In genomic region chr1:149831100-149831499, GRCm38 (mm10) we compare ENCODE assay signal across 26 mouse cellular contexts.
A peak's percentile ranks its signal among the peaks of the same experiment; 100 is the strongest.
DNase-seq lines count a peak whose midpoint lies in the region; ATAC-seq and TF ChIP-seq lines count a peak whose summit lies in the region.
"Had no signal": no experiment of that assay in that cellular context is flagged by ENCODE, and none has a peak within 500 bp of the region (broad histone marks: within the 10 kb centered on the region; RNA-seq: fewer than 3 reads in every experiment).

No protein-coding gene starts in this region.

- no peaks in the 10 kb centered on the region for H3K9me3 ChIP-seq in liver, postnatal 0 days (ENCODE audit: low read length)
- H3K9me3 ChIP-seq: forebrain, embryonic 12.5 days; forebrain, embryonic 15.5 days; hindbrain, embryonic 13.5 days had no signal

- H3K79me2 ChIP-seq in liver, adult 2 months (ENCODE audit: control insufficient read depth, insufficient read depth, low read length), result no peaks in the 10 kb centered on the region

- no peaks in the 10 kb centered on the region for H3K36me3 ChIP-seq in liver, adult 2 months (ENCODE audit: control insufficient read depth, insufficient read depth, low read length)
- H3K36me3 ChIP-seq in liver, postnatal 0 days (replicated peaks; ENCODE audit: insufficient read depth, low read length), result no peaks in the 10 kb centered on the region
- H3K36me3 ChIP-seq: embryonic facial prominence, embryonic 10.5 days; embryonic facial prominence, embryonic 13.5 days; forebrain, embryonic 12.5 days; forebrain, embryonic 15.5 days; hindbrain, embryonic 13.5 days had no signal

- WGBS in liver, adult 2 months, result 91% methylated on average over 1 of the region's 1 CpGs
- WGBS in liver, postnatal 0 days (ENCODE audit: insufficient replicate concordance), result 88% methylated on average over 1 of the region's 1 CpGs

- TF ChIP-seq POLR2A in liver, adult 2 months (IDR thresholded peaks at IDR 0.05; ENCODE audit: extremely low read depth, insufficient read depth, low read length), result no peak

- no peak overlapping the region for H3K4me2 ChIP-seq in liver, postnatal 0 days (ENCODE audit: low read depth, low read length)
- H3K4me2 ChIP-seq: embryonic facial prominence, embryonic 13.5 days; forebrain, embryonic 12.5 days; forebrain, embryonic 15.5 days; heart, embryonic 11.5 days; hindbrain, embryonic 13.5 days had no signal

- no peak for TF ChIP-seq EP300 in liver, postnatal 0 days (IDR thresholded peaks at IDR 0.05; ENCODE audit: low read depth)

- H3K9ac ChIP-seq in liver, adult 2 months (ENCODE audit: low read depth, low read length), result no peak overlapping the region
- no peak overlapping the region for H3K9ac ChIP-seq in liver, postnatal 0 days (replicated peaks)
- H3K9ac ChIP-seq: embryonic facial prominence, embryonic 13.5 days; forebrain, embryonic 12.5 days; forebrain, embryonic 15.5 days; hindbrain, embryonic 13.5 days had no signal

- no peak overlapping the region for H3K27ac ChIP-seq in liver, adult 2 months (replicated peaks; ENCODE audit: insufficient read depth, low read depth, low read length)
- no peak overlapping the region for H3K27ac ChIP-seq in liver, postnatal 0 days (ENCODE audit: low read depth)
- H3K27ac ChIP-seq: embryonic facial prominence, embryonic 10.5 days; embryonic facial prominence, embryonic 13.5 days; forebrain, embryonic 12.5 days; forebrain, embryonic 15.5 days; hindbrain, embryonic 13.5 days; hindbrain, postnatal 0 days had no signal

- no peak for TF ChIP-seq CTCF in liver, adult 2 months (IDR thresholded peaks at IDR 0.05; ENCODE audit: low read depth, low read length)
- no peak for TF ChIP-seq CTCF in liver, postnatal 0 days (IDR thresholded peaks at IDR 0.05; ENCODE audit: low read depth)

- H3K4me3 ChIP-seq in liver, adult 2 months (ENCODE audit: insufficient read depth, low read depth, low read length), result no peak overlapping the region
- H3K4me3 ChIP-seq in liver, postnatal 0 days (ENCODE audit: low read depth, low read length), result no peak overlapping the region
- H3K4me3 ChIP-seq: embryonic facial prominence, embryonic 10.5 days; embryonic facial prominence, embryonic 13.5 days; erythroblast, embryonic 14.5 days; forebrain, embryonic 12.5 days; forebrain, embryonic 15.5 days; hindbrain, embryonic 13.5 days had no signal

- no peaks in the 10 kb centered on the region for H3K4me1 ChIP-seq in liver, adult 2 months (ENCODE audit: control insufficient read depth, insufficient read depth, low read length)
- no peaks in the 10 kb centered on the region for H3K4me1 ChIP-seq in liver, postnatal 0 days (ENCODE audit: insufficient read depth)
- H3K4me1 ChIP-seq: embryonic facial prominence, embryonic 10.5 days; embryonic facial prominence, embryonic 13.5 days; forebrain, embryonic 12.5 days; forebrain, embryonic 15.5 days; hindbrain, embryonic 13.5 days had no signal

- peak; percentile 3 for DNase-seq in liver, adult 2 months (ENCODE audit: extremely low read depth, low read depth, low spot score)
- no peak for DNase-seq in liver, postnatal 0 days
- DNase-seq in lung, adult 18-20 months, result no peak
- DNase-seq in right cerebral cortex, adult 18-20 months, result no peak
- DNase-seq in frontal cortex, postnatal 14 days (ENCODE audit: low spot score in 2 of 2), result no peak
- DNase-seq: adrenal gland, adult 8-10 months; adrenal gland, postnatal 25 days; cerebellum, adult 18-20 months; cerebellum, adult 9-10 months; cerebellum, postnatal 14 days; gastrocnemius, postnatal 10 days; gastrocnemius, postnatal 36 days; heart, adult 11 months had no signal

- no peaks in the 10 kb centered on the region for H3K27me3 ChIP-seq in liver, adult 2 months (ENCODE audit: control insufficient read depth, insufficient read depth, low read length)
- no peaks in the 10 kb centered on the region for H3K27me3 ChIP-seq in liver, postnatal 0 days (ENCODE audit: insufficient read depth, low read length)
- H3K27me3 ChIP-seq: embryonic facial prominence, embryonic 13.5 days; forebrain, embryonic 12.5 days; forebrain, embryonic 15.5 days; hindbrain, embryonic 13.5 days had no signal

- ATAC-seq in liver, postnatal 0 days, result no peak
- ATAC-seq in common myeloid progenitor, adult 5-6 weeks (replicated peaks; ENCODE audit: low read depth, poor library complexity, severe bottlenecking), result peak; percentile 76
- ATAC-seq in megakaryocyte progenitor cell, adult 5-6 weeks (replicated peaks; ENCODE audit: poor library complexity), result peak; percentile 89
- ATAC-seq: activated CD4-positive, CD25-positive, alpha-beta regulatory T cell, adult 4 months; CD4-positive, CD25-positive, alpha-beta regulatory T cell, adult 4 months; forebrain, embryonic 15.5 days; hindbrain, postnatal 0 days; inflammation-experienced regulatory T-cells, adult 6 months had no signal
